Mouse (Mus musculus) B cell, adult 2 months (primary cell): ENCODE data around the gene Spata31d1c.

Experiments
- DNase-seq, 2 experiments: peaks; one replicate each; pipeline ENCODE4 v3.0.0; 2022

The Spata31d1c gene

DNA sequence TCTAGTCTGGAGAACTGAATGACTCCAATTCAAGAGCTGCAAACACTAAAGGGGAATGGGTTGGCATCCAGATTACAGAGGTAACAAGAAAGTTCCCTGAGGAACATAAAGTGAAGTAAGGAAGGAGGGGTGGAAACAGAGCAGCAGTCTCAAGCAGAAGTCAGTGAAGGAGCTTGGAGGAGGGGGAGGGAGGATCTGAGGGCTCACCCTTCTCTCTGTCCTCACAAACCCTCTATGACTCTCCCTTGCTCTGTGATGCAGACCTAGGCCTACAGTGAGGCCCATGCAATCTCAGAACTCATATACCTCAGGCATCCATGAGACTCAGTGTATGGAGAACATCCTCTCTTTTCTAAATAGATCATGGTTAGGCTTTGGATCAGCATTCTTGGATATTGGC, at the start of gene Spata31d1c:
TSS of gene Spata31d1c (plus strand) at position 301 of the 400 bp plus-strand sequence.
- DNase-seq, result no peak

DNA sequence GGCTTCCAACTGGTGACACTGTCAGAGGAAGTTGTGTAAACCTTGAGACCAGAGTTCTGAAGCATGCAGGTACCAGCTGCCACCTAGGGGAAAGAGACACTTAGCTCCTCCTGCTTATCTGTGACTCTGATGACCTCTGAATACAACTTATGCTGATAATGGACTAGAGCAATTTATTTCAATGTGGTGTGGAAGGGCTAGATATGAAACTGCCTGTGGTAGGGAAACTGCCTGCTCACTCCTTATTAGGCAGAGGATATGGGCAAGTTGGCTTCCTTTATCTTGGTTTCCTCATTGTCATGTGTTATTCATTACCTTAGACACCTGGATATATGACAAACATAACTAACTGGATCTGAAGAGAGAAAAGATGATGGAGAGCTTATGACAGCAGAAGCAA, 44.0 kb upstream of the Spata31d1c start:
- no peak for DNase-seq

DNA sequence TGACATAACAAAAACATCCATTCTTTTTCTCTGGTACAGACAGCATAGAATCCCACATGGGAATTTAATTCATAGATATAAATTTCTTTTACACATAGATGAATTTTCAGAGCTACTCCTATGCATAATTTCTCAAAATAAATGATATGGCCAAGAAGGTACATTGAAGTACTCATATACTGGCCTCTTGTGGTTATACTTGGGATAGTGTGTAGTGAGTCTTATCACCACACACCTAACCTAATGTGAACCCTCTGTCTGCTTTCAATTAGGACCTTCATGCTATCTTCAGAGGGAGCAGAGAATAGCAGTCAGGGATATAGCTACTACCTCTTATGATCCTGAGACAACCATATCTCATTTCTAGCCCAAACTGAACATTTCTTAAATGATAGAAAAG, 27.4 kb upstream of the Spata31d1c start:
- no peak for DNase-seq

DNA sequence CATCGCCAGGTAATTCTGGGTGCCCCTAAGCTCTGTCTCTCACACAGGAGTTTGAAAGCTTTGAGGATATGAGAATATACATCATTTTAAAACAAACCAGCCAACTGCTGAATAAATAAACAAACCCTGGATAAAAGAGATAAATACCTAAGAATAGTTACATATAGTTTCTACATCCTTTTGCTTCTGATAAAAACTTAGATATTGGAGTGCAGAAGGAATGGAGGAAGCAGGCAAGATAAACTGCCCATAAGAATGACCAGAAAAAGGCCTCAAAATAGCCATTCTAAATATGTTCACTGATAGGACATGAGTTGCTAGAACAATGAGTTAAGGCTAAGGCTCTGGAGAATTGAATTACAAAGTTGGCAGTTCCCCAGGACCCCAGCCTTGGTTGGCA, 26.1 kb upstream of the Spata31d1c start:
- no peak for DNase-seq

DNA sequence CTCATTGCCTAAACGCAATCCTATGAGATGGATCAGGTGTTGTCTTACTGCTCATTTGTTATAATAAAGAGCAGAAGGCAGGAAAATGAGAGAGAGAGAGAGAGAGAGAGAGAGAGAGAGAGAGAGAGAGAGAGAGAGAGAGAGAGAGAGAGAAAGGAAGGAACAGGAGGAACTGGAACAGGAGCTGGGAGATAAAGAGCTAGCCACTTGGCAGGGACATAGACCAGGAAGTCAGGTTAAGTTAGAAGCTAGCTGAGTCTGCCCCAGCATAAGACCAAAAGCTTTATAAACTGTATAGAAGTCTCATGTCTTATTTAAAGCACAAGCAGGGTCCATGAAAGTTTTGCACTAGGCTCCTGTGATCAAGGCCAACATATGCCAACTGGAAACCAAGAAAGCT, 24.9 kb upstream of the Spata31d1c start:
- no peak for DNase-seq

DNA sequence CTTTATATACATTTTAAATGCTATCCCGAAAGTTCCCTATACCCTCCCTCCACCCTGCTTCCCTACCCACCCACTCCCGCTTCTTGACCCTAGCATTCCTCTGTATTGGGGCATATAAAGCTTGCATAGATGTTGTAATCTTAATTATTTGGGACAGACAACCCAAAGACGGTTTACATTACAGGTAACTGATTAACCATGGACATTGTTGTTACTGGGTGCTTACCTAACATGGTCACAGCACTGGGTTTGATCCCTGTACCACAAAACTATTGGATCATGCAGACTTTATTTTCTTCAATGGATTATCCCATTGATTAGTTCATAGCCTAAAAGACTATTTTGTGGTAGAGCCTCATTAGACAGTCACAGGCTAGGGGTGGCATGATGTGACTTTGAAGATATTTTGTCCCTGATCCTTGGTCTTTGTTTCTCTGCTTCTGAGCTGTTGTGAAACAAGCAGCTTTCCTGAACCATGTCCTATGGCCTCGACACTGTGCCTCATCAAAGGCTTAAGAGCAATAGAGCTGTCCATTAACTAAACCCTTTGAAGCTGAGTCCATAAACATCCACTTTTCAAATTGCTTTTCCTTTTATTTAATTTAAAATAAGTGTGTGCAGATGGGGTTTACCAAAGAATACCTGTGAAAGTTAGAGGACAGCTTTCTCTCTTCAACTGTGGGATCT, 21.7 kb upstream of the Spata31d1c start:
- no peak for DNase-seq

DNA sequence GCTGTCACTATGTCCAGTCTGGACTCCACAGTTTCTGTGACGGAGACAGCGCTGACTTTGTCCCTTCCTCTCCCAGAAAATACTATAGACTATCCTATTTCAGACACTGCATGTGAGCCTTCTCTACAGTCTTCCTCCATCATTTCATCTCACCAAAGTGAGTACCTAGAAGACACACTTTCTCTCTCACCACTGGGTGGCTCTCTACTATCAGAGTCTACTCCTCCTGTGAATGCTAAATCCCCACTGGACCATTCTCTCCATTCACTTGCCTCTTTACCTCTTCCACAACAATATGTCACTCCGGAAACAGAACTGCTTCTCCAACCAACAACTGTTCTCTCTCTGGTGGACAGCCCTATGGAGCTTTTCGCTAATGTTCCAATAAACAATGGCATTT, 2.2 kb downstream of the Spata31d1c start:
- DNase-seq, result no peak

DNA sequence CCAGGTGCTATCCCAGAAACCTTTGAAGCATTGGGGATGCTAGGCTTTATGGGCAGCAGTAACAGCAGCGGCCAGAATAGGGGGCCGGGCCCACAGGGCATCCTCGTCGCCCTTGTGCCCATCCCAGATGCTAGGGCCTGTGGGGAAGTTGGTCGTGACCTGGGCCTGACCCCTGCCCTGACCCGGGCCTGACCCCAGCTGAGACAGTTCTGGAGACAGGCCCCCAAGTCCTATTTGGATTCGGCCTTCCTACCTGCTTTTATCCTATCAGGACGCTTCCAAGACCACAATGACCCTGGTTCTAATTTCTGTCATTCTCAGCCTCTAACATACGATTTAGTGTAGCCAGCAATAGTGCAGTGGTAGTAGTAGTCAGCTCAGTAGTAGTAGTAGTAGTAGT, 19.8 kb downstream of the Spata31d1c start, which contains the start of gene Prss47:
TSS of gene Prss47 (minus strand) at position 101 of the 400 bp plus-strand sequence.
- DNase-seq, result no peak

DNA sequence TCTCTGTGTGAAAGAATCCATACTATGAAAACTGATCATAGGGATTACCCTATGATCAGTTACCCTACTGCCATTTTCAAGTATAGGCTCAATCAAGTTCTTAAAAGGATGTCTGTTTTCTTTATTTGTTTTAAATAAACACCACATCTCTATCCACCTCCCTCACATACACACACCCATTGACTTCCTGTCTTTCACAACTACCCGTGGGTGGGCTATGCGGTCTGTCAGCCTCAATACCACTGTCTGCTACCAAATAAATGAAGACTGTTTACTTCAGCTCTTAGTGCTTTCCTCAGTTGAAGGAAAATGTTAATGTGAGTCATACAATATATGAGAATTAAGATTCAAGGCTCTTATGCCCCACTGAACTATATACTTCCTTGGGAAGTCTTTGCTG, 37.1 kb downstream of the Spata31d1c start:
- no peak for DNase-seq
